Mouse (Mus musculus): Measurements from ENCODE around the gene Dus1l.
"Not testable (repeated sequence)": the region's sequence is repeated elsewhere in the genome, so short reads cannot be mapped to it uniquely, and the experiment has no call there.

Gene Dus1l

DNA sequence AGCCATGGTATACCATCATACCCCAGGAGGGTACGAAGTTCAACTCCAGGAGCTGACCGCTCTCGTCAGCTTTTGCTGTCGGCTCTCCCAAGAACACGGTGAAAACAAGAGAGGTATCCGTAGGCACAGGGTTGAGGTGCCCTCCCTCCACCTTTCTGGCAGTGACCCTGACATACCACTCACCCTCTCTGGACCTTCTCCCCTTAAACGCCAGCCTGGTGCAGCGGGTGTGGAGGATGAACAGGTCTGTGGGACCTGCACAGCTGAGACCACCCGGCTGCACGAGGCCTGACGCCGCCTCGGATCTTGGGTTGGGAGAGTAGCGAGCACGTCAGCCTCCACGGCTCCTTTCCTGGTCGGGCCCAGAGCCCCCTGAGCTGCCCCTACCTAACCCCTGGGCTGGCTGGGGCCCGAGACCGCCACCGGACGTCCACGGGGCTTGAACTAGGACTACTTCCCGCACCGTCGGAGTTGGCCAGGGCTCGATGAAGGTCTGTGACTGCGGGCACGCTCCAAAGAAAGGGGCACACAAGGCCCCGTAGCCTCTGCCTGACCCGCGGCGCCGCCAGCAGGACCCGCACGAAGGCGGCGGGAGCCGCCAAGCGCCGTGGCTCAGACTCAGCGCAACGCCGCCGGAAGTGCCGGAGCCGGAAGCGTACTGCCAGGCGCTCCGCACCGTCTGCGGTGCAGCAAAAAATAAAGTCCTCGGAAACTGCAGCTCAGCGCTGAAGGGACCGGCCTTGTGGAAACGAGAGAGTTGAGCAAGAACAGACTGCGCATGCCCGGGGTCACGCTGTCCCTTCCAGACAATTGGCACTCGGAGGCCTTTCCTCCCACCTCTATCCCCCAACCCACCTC, at the start of gene Dus1l:
Dus1l (minus strand) TSS at position 648 of the 858 bp plus-strand sequence.
- DNase-seq = peak; percentile 98

DNA sequence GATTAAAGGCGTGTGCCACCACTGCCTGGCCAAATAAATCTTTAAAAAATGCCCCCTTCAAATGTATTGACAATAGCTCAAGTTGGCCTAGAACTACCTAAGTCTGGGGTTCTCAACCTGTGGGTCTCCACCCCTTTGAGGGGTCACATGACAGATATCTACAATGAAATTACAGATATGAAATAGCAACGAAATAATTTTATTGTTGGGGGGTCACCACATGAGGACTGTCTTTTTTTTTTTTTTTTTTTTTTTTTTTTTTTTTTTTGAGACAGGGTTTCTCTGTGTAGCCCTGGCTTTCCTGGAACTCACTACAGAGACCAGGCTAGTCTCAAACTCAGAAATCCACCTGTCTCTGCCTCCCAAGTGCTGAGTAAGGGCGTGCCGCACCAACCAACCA, 48.1 kb upstream of the Dus1l start:
- DNase-seq = no peak

DNA sequence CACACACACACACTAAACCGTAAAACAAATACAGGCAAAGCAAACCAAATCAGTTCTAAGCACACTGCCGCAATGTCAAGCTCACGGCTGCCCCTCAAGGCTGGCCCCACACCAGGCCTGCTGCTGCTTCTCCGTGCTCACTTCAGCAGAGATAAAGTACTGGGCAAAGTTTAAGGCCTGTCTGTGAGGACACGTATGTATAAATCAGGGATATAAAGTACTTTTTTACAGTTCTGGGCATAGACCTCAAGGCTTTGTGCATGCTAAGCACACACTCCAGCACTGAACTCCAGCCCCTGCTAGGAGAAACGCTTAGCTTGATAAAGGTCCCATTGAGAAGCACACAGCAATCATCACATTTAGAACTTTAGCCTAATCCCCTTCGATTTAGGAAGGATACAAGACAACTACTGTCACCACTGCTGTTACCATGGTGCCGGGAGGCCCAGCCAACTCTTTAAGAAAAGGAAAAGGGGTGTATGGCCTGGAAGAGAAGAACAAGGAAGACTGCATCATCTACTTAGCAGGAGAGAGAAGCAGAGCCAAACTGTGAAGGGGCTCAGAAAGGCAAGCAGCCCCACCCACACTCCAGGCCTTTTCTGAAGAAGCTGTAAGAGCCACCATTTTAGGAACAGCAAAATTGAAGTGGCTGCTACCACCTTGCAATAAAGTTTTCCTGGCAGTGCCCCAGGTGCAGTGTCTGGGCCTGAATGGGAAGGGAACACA, 37.5 kb upstream of the Dus1l start:
- DNase-seq = no peak

DNA sequence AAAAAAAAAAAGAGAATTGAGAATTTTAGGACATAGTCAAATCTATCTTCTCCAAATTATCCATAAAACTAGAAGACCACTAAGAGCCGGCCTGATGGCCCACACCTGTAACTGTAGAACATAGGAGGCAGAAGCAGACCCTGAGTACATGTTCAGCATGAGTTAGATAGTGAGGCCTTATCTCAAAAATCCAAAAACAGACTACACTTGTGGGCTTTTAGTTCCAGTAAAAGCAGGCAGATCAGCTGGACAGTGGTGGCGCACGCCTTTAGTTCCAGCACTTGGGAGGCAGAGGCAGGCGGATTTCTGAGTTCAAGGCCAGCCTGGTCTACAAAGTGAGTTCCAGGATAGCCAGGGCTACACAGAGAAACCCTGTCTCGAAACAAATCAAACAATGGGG, 36.8 kb upstream of the Dus1l start:
- DNase-seq = not testable (repeated sequence)

DNA sequence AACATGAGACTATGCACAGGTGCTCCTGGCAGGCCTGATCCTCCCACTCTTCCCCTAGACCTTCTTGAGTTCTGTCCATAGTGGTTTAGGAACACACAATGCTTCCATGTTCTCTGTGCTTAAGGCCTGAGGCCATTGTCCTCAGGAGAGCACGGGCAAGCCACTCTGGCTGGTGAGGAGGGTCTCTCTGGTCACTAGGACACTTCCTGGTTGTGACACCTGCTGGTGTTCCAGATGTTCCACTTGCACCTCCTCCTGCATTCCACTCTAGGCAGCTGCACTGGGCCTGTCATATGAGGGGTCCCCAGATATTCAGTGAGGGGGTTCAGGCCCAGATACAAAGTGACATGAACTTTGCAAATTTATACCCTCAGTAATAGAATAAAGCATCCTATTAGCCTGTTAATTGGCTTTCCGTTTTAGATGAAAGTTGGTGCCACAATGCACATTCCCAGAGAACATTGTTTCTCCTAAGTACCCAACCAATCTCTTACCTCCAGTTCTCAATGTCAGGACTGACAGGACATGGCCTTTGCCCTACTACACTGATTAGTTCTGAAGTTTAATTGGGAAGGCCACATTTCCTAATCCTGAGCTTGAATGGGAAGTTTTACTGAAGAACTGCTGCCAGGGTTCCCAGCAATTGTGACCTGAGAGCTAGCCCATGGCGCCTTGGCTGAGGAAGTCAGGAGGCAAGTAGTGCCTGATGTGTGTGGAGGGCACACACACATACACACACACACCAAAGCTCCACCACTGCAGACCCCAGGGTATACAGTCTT, 35.6 kb upstream of the Dus1l start:
- DNase-seq = no peak

DNA sequence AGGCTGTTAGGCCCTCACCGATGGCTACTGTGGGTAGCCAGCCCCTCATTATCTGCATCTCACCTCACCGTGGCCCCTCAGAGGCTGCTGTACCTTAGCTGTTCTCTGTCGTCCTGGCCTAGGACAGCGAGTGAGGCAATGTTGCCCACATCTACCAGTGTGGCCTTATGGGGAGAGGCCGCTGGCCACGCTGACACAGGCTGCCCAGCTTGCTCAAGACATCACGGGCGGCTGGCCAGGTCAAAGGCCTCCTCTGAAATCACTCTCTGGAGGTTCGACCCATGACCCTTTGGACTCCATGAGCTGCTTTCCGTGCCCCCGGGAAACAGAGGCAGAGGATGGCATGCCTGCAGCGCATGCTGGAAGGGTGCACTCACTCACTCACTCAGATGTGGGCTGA, 34.5 kb upstream of the Dus1l start:
- no peak for DNase-seq

DNA sequence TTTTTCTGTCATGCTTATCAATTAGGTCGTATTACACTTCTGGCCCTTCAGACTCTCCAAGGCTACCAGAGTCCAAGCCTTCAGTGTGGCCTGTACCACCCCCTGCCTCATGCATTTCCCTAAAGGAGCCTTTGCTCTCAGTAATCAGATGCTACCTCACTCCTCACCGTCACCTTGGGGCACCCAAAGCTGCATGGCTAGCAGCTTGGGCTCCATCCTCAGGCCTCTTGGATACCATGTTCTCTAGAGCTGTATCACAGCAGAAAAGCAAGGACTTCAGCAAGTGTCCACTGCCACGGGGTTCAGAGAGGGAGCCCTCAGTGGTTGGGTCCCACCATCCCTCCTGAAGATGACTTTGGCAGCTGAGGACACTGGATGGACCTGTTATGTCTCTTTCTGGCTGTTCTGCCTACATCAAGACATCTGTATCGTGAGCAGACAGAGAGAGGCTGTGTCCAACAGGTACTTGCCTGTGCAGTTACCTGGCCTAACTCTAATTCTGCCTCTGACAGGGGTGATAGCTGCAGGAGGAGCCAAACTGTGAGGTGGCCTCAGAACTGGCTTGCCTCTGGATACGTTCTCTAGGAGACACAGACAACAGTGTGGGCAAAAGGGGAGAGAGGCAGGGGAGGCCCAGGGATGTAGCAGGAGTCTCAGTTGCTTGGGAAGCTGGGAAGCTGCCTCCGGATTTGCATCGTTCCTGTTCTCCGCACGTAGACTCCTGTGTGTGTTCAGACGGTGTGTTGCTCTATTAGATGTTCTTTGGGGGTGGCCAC, 33.7 kb upstream of the Dus1l start:
- DNase-seq = no peak

DNA sequence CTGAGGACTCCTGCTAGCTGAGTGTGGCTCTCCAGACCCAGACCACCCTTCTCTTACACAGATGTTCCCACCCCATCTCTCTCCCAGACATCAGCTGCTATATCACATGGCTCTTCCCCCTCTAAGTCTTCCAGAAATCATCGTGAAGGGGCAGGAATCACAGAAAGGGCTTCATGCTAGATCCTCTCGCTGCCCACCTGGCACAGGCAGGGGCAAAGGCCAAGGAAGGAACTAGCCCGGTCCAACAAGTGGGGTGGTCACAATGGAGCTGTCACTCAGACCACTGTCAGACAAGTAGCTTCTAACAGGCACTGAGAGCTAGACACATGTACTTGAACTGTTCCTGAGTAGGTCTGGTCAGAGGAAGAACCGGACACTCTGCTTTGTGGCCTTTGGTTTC, 32.2 kb upstream of the Dus1l start:
- no peak for DNase-seq

DNA sequence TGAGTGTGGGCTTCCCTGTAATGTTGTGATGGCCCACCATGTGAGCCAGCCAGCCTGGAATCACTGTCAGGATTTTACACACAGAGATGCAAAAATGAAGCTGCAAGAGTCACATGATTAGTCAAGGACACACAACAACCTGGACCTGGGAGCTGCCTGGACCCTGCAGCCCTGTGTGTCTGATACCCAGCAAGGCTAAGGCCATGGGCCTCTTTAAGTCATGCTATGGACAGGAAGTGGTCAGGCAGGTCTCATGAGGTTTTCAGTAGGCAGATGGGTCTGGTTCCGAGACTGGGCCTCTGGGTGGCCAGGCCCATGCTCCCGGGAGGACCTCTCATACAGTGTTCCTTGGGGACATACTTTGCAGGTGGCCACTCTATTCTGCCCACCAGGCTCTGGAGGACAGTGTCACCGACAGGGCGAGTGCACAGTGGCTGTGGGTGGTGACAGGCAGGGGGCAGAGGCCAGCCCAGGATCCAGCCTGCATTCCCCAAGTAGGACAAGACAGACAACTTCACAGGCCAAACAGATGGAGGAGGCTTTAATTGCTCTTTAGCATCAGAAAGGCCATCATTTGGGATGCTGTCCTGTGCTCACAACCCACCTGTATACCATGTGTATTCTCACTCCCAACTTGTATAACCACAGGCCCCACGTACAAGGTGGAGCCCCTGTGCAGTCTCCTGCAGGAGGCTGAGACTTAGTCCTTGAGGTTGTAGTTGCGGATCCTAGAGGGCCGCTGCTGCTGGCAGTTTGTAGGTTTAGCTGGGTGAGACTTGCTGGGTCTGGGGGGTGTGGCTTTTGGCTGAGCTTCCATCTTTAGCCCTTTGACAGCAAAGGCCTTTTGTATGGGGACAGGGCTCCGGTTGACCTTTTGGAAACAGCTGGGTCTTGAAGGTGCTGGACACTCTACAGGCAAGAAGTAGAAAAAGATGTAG, 30.1 kb upstream of the Dus1l start:
- DNase-seq = no peak

DNA sequence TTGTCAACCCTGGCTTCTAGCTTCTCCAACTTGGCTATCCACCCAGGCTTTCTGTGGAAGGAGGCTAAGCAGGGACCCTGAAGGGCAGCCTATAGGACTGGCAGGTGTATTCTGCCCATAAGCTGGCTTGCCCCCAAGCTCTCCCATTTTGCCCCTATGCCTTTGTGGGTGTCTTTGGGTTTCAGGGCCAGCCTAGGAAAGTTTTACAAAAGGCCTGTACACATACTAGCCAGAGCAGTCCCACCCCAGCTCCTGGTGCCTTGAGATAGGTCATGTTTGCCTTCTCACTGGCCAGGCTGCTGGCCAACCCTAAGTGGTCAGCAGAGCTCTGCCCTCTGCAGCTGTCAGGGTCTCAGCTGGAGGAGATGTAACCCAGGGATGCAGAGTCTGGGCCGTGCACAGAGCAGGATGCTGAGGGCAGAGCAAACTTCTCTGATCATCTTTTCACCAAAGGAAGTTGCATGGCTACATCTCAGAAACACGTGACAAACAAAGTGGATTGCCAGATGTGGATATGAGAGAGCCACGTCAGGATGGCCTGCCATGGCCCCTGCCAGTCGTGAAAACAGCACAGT, 29.2 kb upstream of the Dus1l start:
- DNase-seq = peak; percentile 26

DNA sequence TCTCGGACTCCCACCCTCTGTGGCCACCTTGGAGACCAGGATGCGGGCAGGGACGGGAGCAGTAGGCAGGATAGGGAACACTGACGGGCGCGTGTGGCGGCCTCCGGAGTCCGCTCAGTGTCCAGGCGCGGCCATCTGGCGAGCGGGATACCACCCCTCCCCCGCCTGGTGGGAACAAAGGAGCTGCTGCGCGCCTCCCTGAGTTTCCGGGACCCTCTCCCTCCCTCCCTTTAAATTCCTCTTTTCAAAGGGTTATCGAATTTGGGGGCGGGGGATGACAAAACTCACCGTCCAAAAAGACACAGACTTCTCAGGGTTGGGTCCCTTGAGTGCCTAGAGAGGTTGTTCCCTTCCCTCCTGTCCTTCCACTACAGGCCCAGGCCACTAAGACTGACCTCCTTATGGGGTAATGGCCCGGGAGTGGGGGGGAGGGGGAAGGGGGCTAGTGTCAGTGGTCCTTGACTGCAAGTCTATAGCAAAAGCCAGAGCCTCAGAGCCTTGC, 28.6 kb upstream of the Dus1l start:
- DNase-seq = no peak

DNA sequence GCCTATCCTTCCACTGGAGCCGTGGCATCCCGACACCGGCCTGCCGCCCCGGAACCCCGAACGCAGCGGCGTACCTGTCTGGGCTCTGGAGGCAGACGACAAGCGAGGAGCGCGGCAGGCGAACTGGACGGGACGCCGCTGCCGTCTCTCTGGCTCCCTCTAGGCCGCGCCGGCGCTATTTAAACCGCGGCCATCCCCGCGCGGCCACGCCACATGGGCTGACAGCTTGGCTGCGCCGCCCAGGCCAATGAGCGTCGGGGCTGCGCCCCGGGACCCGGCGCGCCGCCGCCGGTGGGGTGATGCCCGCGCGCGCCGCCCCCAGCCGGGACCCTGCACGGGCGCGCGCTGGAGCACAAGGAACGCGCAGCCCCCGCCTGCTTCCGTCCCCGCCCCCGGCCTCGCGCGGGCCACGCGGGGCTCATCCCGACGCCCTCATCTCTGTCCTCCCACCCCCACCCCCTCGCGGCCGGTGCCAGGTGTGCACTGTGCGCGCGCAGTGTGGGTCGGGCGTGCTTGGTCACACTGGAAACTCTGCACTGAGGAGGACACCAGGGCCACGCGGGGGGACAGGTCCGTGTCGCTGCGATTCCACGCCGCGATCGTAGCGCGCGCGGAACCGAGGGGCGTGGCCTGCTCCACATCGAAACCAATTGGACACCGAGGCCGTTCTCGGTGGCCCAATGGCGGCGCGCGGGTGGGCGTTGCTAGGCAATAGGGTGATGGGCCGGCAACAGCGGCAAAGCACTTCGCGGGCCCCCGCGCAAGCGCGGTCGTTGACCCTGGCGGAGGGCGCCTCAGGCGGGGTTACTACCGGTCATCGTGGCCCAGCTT, 28.0 kb upstream of the Dus1l start, which contains the start of gene Fasn:
Fasn (minus strand) TSS at position 592 of the 831 bp plus-strand sequence.
- peak; percentile 97 for DNase-seq

DNA sequence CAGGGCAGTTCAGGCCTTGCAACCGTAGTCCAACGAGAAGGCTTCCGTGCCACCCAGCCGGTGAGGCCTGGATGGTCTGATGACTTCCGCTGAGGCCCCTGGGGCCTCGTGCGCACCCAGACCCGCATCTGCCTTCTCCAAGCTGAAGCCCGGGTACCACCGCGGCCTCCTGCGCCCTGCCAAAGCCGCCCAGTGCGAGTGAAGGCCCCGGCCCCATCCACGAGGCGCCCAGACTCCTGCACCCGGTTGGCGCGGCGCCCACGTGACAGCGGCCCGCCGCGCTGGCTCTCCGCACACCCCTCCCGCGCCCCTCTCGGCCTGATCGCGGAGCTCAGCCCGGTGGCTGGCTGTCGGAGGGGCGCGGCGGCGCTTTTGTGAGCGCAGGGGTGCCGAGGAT, 27.3 kb upstream of the Dus1l start:
- DNase-seq = no peak

DNA sequence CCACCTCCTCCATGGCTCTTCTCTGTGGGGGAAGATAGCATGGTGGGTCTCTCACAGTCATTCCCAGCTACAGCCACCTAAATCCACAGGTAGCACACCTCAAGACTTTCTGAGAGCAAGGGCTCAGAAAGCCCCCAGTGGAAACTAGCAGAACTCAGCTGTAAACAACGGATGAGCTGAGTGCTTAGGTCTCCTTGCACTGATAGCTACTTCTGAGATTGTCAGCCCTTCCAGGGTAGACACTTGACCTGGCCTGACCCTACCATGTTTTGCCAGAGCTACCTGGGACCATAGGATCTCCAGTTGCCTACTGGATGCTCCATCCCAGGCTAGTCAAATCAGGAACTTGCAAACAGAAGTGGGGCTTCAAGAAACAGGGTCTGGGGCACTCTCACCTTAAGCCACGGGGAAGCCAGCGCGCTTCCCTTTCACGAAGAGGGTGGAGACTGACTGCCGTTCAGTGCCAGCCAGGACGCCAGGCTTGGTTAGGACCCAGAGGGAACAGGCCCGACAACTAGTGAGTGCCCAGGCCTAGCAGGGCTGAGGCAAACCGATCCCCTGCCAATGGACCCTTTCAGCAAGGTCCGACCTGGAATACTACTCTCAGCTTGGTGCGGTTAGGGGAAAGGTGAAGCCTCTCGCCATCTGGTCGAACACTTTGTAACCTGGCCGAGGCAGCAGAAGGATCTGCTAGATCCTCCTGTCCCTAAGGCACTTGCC, 26.8 kb upstream of the Dus1l start:
- DNase-seq = peak; percentile 41

DNA sequence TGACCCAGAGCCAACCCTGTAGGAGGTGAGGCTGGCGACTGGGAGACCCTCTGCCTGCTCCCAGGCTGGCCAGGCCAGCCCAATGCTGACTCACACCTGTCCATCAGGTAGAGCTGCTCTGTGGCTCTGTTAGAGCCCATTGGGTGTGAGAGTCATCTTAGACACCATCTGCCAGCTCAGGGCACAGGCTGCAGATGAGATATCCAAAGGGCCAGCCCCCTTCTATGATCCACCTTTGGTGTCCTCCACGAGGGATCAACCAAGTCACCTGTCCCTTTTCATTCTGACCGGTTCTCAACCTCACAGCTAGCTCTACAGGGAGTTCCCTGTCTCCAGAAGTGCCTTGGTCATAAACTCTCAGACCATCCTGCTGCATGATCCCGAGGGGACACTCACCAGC, 26.1 kb upstream of the Dus1l start:
- DNase-seq = no peak

DNA sequence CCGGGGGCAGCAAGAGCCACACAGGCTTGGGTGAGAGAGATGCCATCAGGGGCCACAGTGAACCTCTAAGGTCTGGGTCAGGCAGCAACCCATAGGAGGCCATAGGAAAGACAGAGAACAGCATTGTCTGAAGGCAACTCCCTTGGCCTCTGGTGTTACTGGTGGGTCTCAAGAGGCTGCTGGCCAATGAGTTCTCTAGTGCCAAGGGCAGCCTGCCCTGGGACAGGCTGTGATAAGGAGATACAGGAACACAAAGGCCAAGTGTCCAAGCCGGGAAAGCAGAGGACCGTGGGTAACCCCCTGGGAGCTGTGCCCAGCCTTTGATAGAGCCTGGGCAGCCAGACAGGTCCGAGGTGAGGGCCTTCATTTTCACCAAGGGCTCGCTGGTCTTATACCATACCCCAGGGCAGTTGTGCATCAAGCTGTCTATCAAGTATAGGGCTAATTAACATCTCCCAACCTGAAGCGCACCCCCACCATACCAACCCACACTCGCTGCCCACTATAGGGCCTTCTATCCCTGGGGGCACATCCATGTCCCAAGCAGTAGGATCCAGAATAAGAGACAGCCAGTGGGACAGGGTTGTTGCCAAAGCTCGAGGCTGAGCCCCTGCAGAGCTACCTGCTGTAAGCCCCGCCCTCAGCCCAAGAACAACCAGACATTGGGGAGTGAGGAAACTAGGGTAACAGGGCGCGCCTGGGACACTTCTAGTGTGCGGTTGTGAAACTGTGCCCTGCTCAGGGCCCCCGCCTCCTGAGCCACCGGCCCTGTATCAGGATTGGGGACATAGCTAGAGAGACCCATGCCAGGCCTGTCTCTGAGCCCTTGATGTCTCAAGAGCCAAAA, 25.1 kb upstream of the Dus1l start:
- no peak for DNase-seq

DNA sequence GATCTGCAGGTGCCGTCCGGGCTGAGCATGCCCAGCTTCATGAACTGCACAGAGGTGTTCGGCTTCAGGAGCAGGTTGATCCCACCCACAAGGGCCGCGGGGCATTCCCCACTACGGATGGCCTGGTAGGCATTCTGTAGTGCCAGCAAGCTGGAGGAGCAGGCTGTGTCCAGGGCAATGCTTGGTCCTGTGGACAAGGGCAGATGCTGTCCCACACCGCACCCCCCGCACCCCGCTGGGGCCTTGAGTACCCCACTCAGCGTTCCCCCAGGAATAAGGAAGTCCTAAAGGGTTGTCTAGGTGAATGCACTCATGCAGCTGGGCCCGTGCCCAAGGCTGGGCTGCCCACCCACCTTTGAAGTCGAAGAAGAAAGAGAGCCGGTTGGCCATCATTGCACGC, 24.3 kb upstream of the Dus1l start:
- DNase-seq = no peak

DNA sequence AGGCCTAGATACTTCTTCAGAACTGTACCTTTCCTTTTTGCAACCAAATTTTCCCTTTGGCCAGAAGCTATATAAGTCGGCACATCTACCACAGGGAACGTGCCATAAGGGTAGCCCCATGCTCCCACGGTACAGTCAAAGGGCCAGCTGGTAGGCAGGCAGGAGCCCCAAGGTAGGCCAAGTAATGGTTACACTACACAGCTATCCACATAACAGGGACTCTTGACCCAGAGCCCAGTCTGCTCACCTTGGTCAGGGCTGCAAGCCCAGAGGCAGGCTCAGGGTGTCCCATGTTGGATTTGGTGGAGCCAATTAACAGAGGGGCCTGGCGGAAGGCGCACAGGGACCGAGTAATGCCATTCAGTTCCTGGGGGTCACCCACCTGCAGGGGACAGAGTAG, 23.4 kb upstream of the Dus1l start:
- DNase-seq = no peak

Data from thymus, postnatal 14 days (tissue).